ENCODE assay signal across 8 mouse cellular contexts in genomic region chr11:86544639-86545299, GRCm38 (mm10). TPM values are rescaled to one million over a fixed set of nuclear protein-coding genes. Genes with fewer than 3 reads are reported as not detected.
A peak's percentile ranks its signal among the peaks of the same experiment; 100 is the strongest.
DNase-seq lines count a peak whose midpoint lies in the region; ATAC-seq and TF ChIP-seq lines count a peak whose summit lies in the region.

Gene Rps6kb1 (minus strand): TSS chr11:86544805.
Gene Tubd1 (plus strand): TSS chr11:86544991.

- no peak for TF ChIP-seq EP300 in lung, postnatal 0 days (IDR thresholded peaks at IDR 0.05)

- peak; percentile 99 for DNase-seq in MN1 (ENCODE audit: low spot score)
- peak; percentile 99 for DNase-seq in cerebellum, adult 9-10 months
- peak; percentile 99 for DNase-seq in hindbrain, embryonic 10.5 days (ENCODE audit: low spot score)
- peak; percentile 100 for DNase-seq in layer of hippocampus, adult 9-11 months
- DNase-seq in lung, postnatal 0 days (ENCODE audit: low spot score): peak; percentile 100
- peak; percentile 98 for DNase-seq in ovary, postnatal 14 days (ENCODE audit: low spot score)
- DNase-seq in thymus, postnatal 14 days: peak; percentile 99

- H3K27me3 ChIP-seq in hindbrain, embryonic 10.5 days (ENCODE audit: insufficient read depth, poor library complexity, severe bottlenecking): no peaks in the 10 kb centered on the region
- H3K27me3 ChIP-seq in lung, postnatal 0 days (replicated peaks; ENCODE audit: insufficient read depth, low read length): no peaks in the 10 kb centered on the region

- TF ChIP-seq CTCF in lung, postnatal 0 days (IDR thresholded peaks at IDR 0.05): no peak

- H3K36me3 ChIP-seq in hindbrain, embryonic 10.5 days: peaks cover 13% of the 10 kb centered on the region
- no peaks in the 10 kb centered on the region for H3K36me3 ChIP-seq in lung, postnatal 0 days (ENCODE audit: insufficient read depth, low read length)

- peak within 1 kb of the TSS; percentile 77 for H3K4me2 ChIP-seq in lung, postnatal 0 days (replicated peaks; ENCODE audit: low read depth, low read length)

- peak within 1 kb of the TSS; percentile 96 for H3K27ac ChIP-seq in hindbrain, embryonic 10.5 days
- peak within 1 kb of the TSS; percentile 90 for H3K27ac ChIP-seq in lung, postnatal 0 days (ENCODE audit: low read length)

- H3K4me3 ChIP-seq in hindbrain, embryonic 10.5 days: peak within 1 kb of the TSS; percentile 98
- H3K4me3 ChIP-seq in lung, postnatal 0 days (ENCODE audit: low read depth, low read length): peak within 1 kb of the TSS; percentile 94

- under 1% methylated on average over 43 of the region's 43 CpGs for WGBS in hindbrain, embryonic 10.5 days
- WGBS in lung, postnatal 0 days: under 1% methylated on average over 43 of the region's 43 CpGs

- peak within 1 kb of the TSS; percentile 95 for H3K9ac ChIP-seq in lung, postnatal 0 days (replicated peaks; ENCODE audit: low read depth)

- H3K4me1 ChIP-seq in hindbrain, embryonic 10.5 days (replicated peaks): peaks cover 25% of the 10 kb centered on the region
- peaks cover 7% of the 10 kb centered on the region; the same call in 1 of the 2 replicates for H3K4me1 ChIP-seq in lung, postnatal 0 days (ENCODE audit: insufficient read depth, low read depth, low read length)

- ATAC-seq in frontal cortex, adult (ENCODE audit: low TSS enrichment): peak; percentile 96
- ATAC-seq in lung, postnatal 0 days: peak; percentile 99

- no peaks in the 10 kb centered on the region for H3K9me3 ChIP-seq in hindbrain, embryonic 10.5 days
- H3K9me3 ChIP-seq in lung, postnatal 0 days (ENCODE audit: low read length): no peaks in the 10 kb centered on the region

RNA-seq across cellular contexts. Expression of gene Rps6kb1, which starts in this region (rescaled TPM):
- 43.5 and 53.6 TPM in 2 replicates for polyA plus RNA-seq in hindbrain, embryonic 10.5 days (2016; fragmentation: Nextera tagmentation; extraction: Ambion mirVana)
- 35.5 and 35.6 TPM in 2 replicates for polyA plus RNA-seq in lung, postnatal 0 days (2015; fragmentation: Nextera tagmentation; extraction: Ambion mirVana)

RNA-seq across cellular contexts. Expression of gene Tubd1, which starts in this region (rescaled TPM):
- 12.7 and 12.8 TPM in 2 replicates for polyA plus RNA-seq in hindbrain, embryonic 10.5 days (2016; fragmentation: Nextera tagmentation; extraction: Ambion mirVana)
- 7.3 and 7.5 TPM in 2 replicates for polyA plus RNA-seq in lung, postnatal 0 days (2015; fragmentation: Nextera tagmentation; extraction: Ambion mirVana)

Comparison
In these comparisons a context has a peak if more than half of its experiments do, and no peak if none do; other contexts are left out.
1. Peak in every context shown above with its lines: DNase-seq, ATAC-seq, H3K4me3 ChIP-seq and H3K27ac ChIP-seq.